Comparison of ENCODE assay signal across 17 mouse cellular contexts in the genomic region with DNA sequence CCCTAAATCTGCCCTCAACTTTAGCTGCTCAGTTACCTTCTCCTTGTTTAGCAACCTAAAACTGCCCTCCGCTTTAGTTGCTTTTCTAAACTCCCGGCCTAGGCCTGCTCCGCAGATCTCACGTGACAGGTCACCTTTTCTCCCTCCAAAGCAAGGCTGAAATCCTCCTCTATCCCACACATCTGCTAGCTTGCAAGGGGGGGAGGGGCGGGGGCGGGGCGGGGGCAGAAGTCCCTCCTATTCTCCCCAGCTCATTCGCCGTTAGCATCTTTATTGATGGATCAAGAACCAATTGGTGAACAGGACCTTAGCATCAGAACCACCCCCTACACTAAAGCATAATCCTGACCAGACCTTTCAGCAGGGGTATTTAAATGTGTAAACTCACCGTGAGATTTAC. TPM values are rescaled to one million over a fixed set of nuclear protein-coding genes. Genes with fewer than 3 reads are reported as not detected.
A peak's percentile ranks its signal among the peaks of the same experiment; 100 is the strongest.
DNase-seq lines count a peak whose midpoint lies in the region; ATAC-seq and TF ChIP-seq lines count a peak whose summit lies in the region.
"Had no signal": no experiment of that assay in that cellular context is flagged by ENCODE, and none has a peak within 500 bp of the region (broad histone marks: within the 10 kb centered on the region; RNA-seq: fewer than 3 reads in every experiment).

No protein-coding gene starts in this region.

- TF ChIP-seq POLR2A in heart, adult 2 months (IDR thresholded peaks at IDR 0.05; ENCODE audit: insufficient read depth, low read depth, low read length), result no peak

- no peaks in the 10 kb centered on the region for H3K4me1 ChIP-seq in kidney, embryonic 14.5 days (ENCODE audit: control insufficient read depth, insufficient read depth, low read length)
- peaks cover 7% of the 10 kb centered on the region for H3K4me1 ChIP-seq in stomach, embryonic 15.5 days
- no peaks in the 10 kb centered on the region for H3K4me1 ChIP-seq in stomach, postnatal 0 days (replicated peaks; ENCODE audit: control insufficient read depth, insufficient read depth)
- H3K4me1 ChIP-seq in embryonic facial prominence, embryonic 14.5 days (ENCODE audit: control insufficient read depth, insufficient read depth, low read length), result no peaks in the 10 kb centered on the region; the same call in 1 of the 2 replicates
- H3K4me1 ChIP-seq in heart, adult 2 months (ENCODE audit: control insufficient read depth, insufficient read depth, low read length), result peaks cover 3% of the 10 kb centered on the region; the same call in 1 of the 2 replicates

- H3K27me3 ChIP-seq in kidney, embryonic 14.5 days (ENCODE audit: control insufficient read depth, insufficient read depth, low read length), result no peaks in the 10 kb centered on the region
- no peaks in the 10 kb centered on the region for H3K27me3 ChIP-seq in stomach, embryonic 15.5 days (replicated peaks)
- H3K27me3 ChIP-seq in stomach, postnatal 0 days (ENCODE audit: control insufficient read depth, insufficient read depth, low read length), result no peaks in the 10 kb centered on the region
- no peaks in the 10 kb centered on the region for H3K27me3 ChIP-seq in embryonic facial prominence, embryonic 14.5 days (replicated peaks; ENCODE audit: control insufficient read depth, insufficient read depth, low read length)
- H3K27me3 ChIP-seq in heart, adult 2 months (ENCODE audit: control insufficient read depth, insufficient read depth, low read length), result no peaks in the 10 kb centered on the region
- H3K27me3 ChIP-seq: neural tube, embryonic 13.5 days had no signal

- WGBS in kidney, embryonic 14.5 days, result 17% methylated on average over 10 of the region's 10 CpGs
- WGBS in stomach, embryonic 15.5 days, result 19% methylated on average over 10 of the region's 10 CpGs
- 21% methylated on average over 10 of the region's 10 CpGs for WGBS in stomach, postnatal 0 days
- WGBS in embryonic facial prominence, embryonic 14.5 days, result 10% methylated on average over 10 of the region's 10 CpGs
- WGBS in heart, adult 2 months, result 60% methylated on average over 10 of the region's 10 CpGs

- TF ChIP-seq CTCF in stomach, postnatal 0 days (IDR thresholded peaks at IDR 0.05; ENCODE audit: low read depth), result no peak
- no peak for TF ChIP-seq CTCF in heart, adult 2 months (IDR thresholded peaks at IDR 0.05)

- no peak for DNase-seq in kidney, adult 11 months
- DNase-seq in stomach, postnatal 0 days (ENCODE audit: low spot score), result no peak
- peak; percentile 47 for DNase-seq in embryonic facial prominence, embryonic 14.5 days (ENCODE audit: low spot score)
- no peak for DNase-seq in lung, postnatal 25 days (ENCODE audit: low spot score)
- DNase-seq in heart, adult 2 months, result no peak
- no peak for DNase-seq in gastrocnemius, adult 18-20 months (ENCODE audit: low spot score)
- DNase-seq: adrenal gland, postnatal 36 days; cerebellum, postnatal 14 days; gastrocnemius, adult 2 months; heart, adult 18-20 months; heart, postnatal 14 days; lung, postnatal 10 days; thymus, adult 2 months had no signal

- no peak overlapping the region for H3K4me2 ChIP-seq in kidney, embryonic 14.5 days (replicated peaks; ENCODE audit: low read depth, low read length)
- H3K4me2 ChIP-seq in stomach, embryonic 15.5 days, result no peak overlapping the region
- no peak overlapping the region for H3K4me2 ChIP-seq in stomach, postnatal 0 days (replicated peaks; ENCODE audit: low read depth)
- H3K4me2 ChIP-seq in embryonic facial prominence, embryonic 14.5 days (ENCODE audit: low read depth, low read length), result 0 out of 2 replicates have a peak overlapping the region, but pooled peaks have one; percentile 20
- H3K4me2 ChIP-seq: liver, embryonic 12.5 days; neural tube, embryonic 13.5 days had no signal

- H3K9me3 ChIP-seq in kidney, embryonic 14.5 days (ENCODE audit: control insufficient read depth, low read length), result no peaks in the 10 kb centered on the region
- no peaks in the 10 kb centered on the region for H3K9me3 ChIP-seq in stomach, embryonic 15.5 days
- H3K9me3 ChIP-seq in stomach, postnatal 0 days (ENCODE audit: control insufficient read depth, low read length), result no peaks in the 10 kb centered on the region
- H3K9me3 ChIP-seq in embryonic facial prominence, embryonic 14.5 days (ENCODE audit: control insufficient read depth, low read length), result no peaks in the 10 kb centered on the region
- H3K9me3 ChIP-seq: liver, embryonic 12.5 days; neural tube, embryonic 13.5 days had no signal

- ATAC-seq in kidney, embryonic 14.5 days (ENCODE audit: low FRiP score, low TSS enrichment), result peak; percentile 55; the same call in 1 of the 2 replicates
- peak; percentile 50 for ATAC-seq in stomach, embryonic 15.5 days (ENCODE audit: insufficient read depth, low FRiP score, low read depth)
- ATAC-seq in stomach, postnatal 0 days (ENCODE audit: low FRiP score, low TSS enrichment), result no peak
- peak; percentile 60 for ATAC-seq in embryonic facial prominence, embryonic 14.5 days (ENCODE audit: low read depth)
- ATAC-seq: liver, embryonic 12.5 days had no signal

- H3K36me3 ChIP-seq in kidney, embryonic 14.5 days (ENCODE audit: control insufficient read depth, insufficient read depth, low read length), result no peaks in the 10 kb centered on the region
- no peaks in the 10 kb centered on the region for H3K36me3 ChIP-seq in stomach, embryonic 15.5 days
- no peaks in the 10 kb centered on the region for H3K36me3 ChIP-seq in stomach, postnatal 0 days (ENCODE audit: control insufficient read depth, insufficient read depth, low read length)
- H3K36me3 ChIP-seq in embryonic facial prominence, embryonic 14.5 days (ENCODE audit: control insufficient read depth, insufficient read depth, low read length), result no peaks in the 10 kb centered on the region
- no peaks in the 10 kb centered on the region for H3K36me3 ChIP-seq in heart, adult 2 months (ENCODE audit: control insufficient read depth, insufficient read depth, low read length)
- H3K36me3 ChIP-seq: liver, embryonic 12.5 days; neural tube, embryonic 13.5 days had no signal

- H3K9ac ChIP-seq in kidney, embryonic 14.5 days (ENCODE audit: low read depth, low read length), result no peak overlapping the region
- no peak overlapping the region for H3K9ac ChIP-seq in stomach, embryonic 15.5 days
- H3K9ac ChIP-seq in stomach, postnatal 0 days (ENCODE audit: low read length), result no peak overlapping the region
- H3K9ac ChIP-seq in embryonic facial prominence, embryonic 14.5 days (ENCODE audit: low read depth, low read length), result no peak overlapping the region
- no peak overlapping the region for H3K9ac ChIP-seq in heart, adult 2 months (ENCODE audit: low read depth, low read length)
- H3K9ac ChIP-seq: liver, embryonic 12.5 days; neural tube, embryonic 13.5 days had no signal

- no peaks in the 10 kb centered on the region for H3K79me2 ChIP-seq in heart, adult 2 months (replicated peaks; ENCODE audit: control insufficient read depth, insufficient read depth, low read length)

- no peak overlapping the region for H3K4me3 ChIP-seq in kidney, embryonic 14.5 days (ENCODE audit: low read length)
- H3K4me3 ChIP-seq in stomach, embryonic 15.5 days (replicated peaks), result no peak overlapping the region
- no peak overlapping the region for H3K4me3 ChIP-seq in stomach, postnatal 0 days (ENCODE audit: low read depth, low read length)
- H3K4me3 ChIP-seq in embryonic facial prominence, embryonic 14.5 days (ENCODE audit: low read depth, low read length), result no peak overlapping the region
- H3K4me3 ChIP-seq in heart, adult 2 months, result no peak overlapping the region
- H3K4me3 ChIP-seq: gastrocnemius, adult 2 months; liver, embryonic 12.5 days; neural tube, embryonic 13.5 days had no signal

- TF ChIP-seq EP300 in stomach, postnatal 0 days (optimal IDR thresholded peaks at IDR 0.05), result no peak
- TF ChIP-seq EP300 in heart, adult 2 months (IDR thresholded peaks at IDR 0.05; ENCODE audit: insufficient read depth, low read depth, low read length), result no peak

- intact Hi-C loops in heart, adult 2 months (cut with DNase I), result no loop called here

- H3K27ac ChIP-seq in kidney, embryonic 14.5 days (ENCODE audit: low read depth, low read length), result no peak overlapping the region
- H3K27ac ChIP-seq in stomach, embryonic 15.5 days, result no peak overlapping the region
- no peak overlapping the region for H3K27ac ChIP-seq in stomach, postnatal 0 days (replicated peaks)
- H3K27ac ChIP-seq in embryonic facial prominence, embryonic 14.5 days (replicated peaks; ENCODE audit: low read depth, low read length), result no peak overlapping the region
- no peak overlapping the region for H3K27ac ChIP-seq in heart, adult 2 months
- H3K27ac ChIP-seq: gastrocnemius, adult 2 months; liver, embryonic 12.5 days; neural tube, embryonic 13.5 days had no signal

RNA-seq across cellular contexts. Expression of a gene that starts 10.4 kb away (rescaled TPM):
- polyA plus RNA-seq in kidney, embryonic 14.5 days (2014; fragmentation: Nextera tagmentation; extraction: Ambion mirVana), result 7.3 and 7.7 TPM in 2 replicates
- polyA plus RNA-seq in stomach, embryonic 15.5 days (2015; fragmentation: Nextera tagmentation; extraction: Ambion mirVana), result 8.9 and 9.4 TPM in 2 replicates
- 3.7 and 4.0 TPM in 2 replicates for polyA plus RNA-seq in stomach, postnatal 0 days (2015; fragmentation: Nextera tagmentation; extraction: Ambion mirVana)
- polyA plus RNA-seq in embryonic facial prominence, embryonic 14.5 days (2014; fragmentation: Nextera tagmentation; extraction: Ambion mirVana), result 7.4 and 7.6 TPM in 2 replicates
- 10 to 100 TPM; 50.0 to 50.7 TPM for total RNA-seq in heart, adult 2 months (2021)
- polyA plus RNA-seq in heart, adult 2 months (2012; rRNA removed), result 21.5 and 29.9 TPM in 2 replicates
- total RNA-seq in gastrocnemius, adult 18-20 months (2021), result 10 to 100 TPM; 11.3 to 21.8 TPM

RNA-seq across cellular contexts. Expression of a gene that starts 56.7 kb away (rescaled TPM):
- polyA plus RNA-seq in kidney, embryonic 14.5 days (2014; fragmentation: Nextera tagmentation; extraction: Ambion mirVana), result 15.4 and 17.1 TPM in 2 replicates
- 19.2 and 20.3 TPM in 2 replicates for polyA plus RNA-seq in stomach, embryonic 15.5 days (2015; fragmentation: Nextera tagmentation; extraction: Ambion mirVana)
- 14.3 and 15.2 TPM in 2 replicates for polyA plus RNA-seq in stomach, postnatal 0 days (2015; fragmentation: Nextera tagmentation; extraction: Ambion mirVana)
- polyA plus RNA-seq in embryonic facial prominence, embryonic 14.5 days (2014; fragmentation: Nextera tagmentation; extraction: Ambion mirVana), result 18.8 and 19.6 TPM in 2 replicates
- 10 to 100 TPM; 11.6 to 13.1 TPM for total RNA-seq in heart, adult 2 months (2021)
- 30.5 and 35.8 TPM in 2 replicates for polyA plus RNA-seq in heart, adult 2 months (2012; rRNA removed)
- total RNA-seq in gastrocnemius, adult 18-20 months (2021), result 1 to 10 TPM; 8.2 to 8.4 TPM
